Mouse (Mus musculus) myocyte (in vitro differentiated cells): ENCODE measurements around the gene Mboat2. TPM values are rescaled to one million over a fixed set of nuclear protein-coding genes. Genes with fewer than 3 reads are reported as not detected.

Experiments used
- H3K27me3 ChIP-seq: one replicate; pipeline ENCODE4 v1.6.1; 2011; ENCODE audit not compliant: control insufficient read depth, insufficient read depth, insufficient read length
- H3K36me3 ChIP-seq: one replicate; pipeline ENCODE4 v1.6.1; 2011; ENCODE audit not compliant: control insufficient read depth, insufficient read depth
- H3K4me2 ChIP-seq: one replicate; pipeline ENCODE4 v1.6.1; 2011; ENCODE audit warnings: low read depth, control low read depth
- H3K4me3 ChIP-seq: one replicate; pipeline ENCODE4 v1.5.1; 2011; ENCODE audit warnings: mild to moderate bottlenecking, control low read depth, moderate library complexity
- H3K79me2 ChIP-seq: one replicate; pipeline ENCODE4 v1.6.1; 2011; ENCODE audit not compliant: control insufficient read depth, insufficient read depth
- H3ac ChIP-seq: one replicate; pipeline ENCODE4 v1.6.1; 2011; ENCODE audit not compliant: control insufficient read depth, insufficient read length
- CEBPB ChIP-seq: IDR thresholded peaks from 2 replicates; pipeline ENCODE4 v1.6.1; 2011; ENCODE audit warnings: mild to moderate bottlenecking, moderate library complexity; ENCODE audit not compliant: poor library complexity, insufficient read depth, severe bottlenecking
- E2F4 ChIP-seq: IDR thresholded peaks from one replicate; pipeline ENCODE4 v1.6.1; 2011; ENCODE audit warnings: mild to moderate bottlenecking, control low read depth, moderate library complexity; ENCODE audit not compliant: insufficient read depth
- MAX ChIP-seq: IDR thresholded peaks from one replicate; pipeline ENCODE4 v1.6.1; 2011; ENCODE audit warnings: low read depth, mild to moderate bottlenecking, control low read depth
- MYOD1 ChIP-seq, 3 experiments: IDR thresholded peaks; one replicate each; pipeline ENCODE4 v1.6.1; 2011; ENCODE audit warnings: control low read depth in 2 of 3, low read depth in 2 of 3, mild to moderate bottlenecking in 2 of 3, moderate library complexity in 1 of 3; ENCODE audit not compliant: insufficient read length in 2 of 3, control insufficient read depth in 1 of 3
- MYOG ChIP-seq, 3 experiments: IDR thresholded peaks; one replicate each; pipeline ENCODE4 v1.6.1; 2011; ENCODE audit warnings: control low read depth in 2 of 3, low read depth in 2 of 3, mild to moderate bottlenecking in 2 of 3; ENCODE audit not compliant: insufficient read length in 2 of 3, control insufficient read depth in 1 of 3, insufficient read depth in 1 of 3
- POLR2A ChIP-seq: IDR thresholded peaks from one replicate; pipeline ENCODE4 v1.6.1; 2011; ENCODE audit warnings: low read depth, mild to moderate bottlenecking, control low read depth, moderate library complexity; ENCODE audit not compliant: insufficient read length
- POLR2AphosphoS2 ChIP-seq: IDR thresholded peaks from one replicate; pipeline ENCODE4 v1.6.1; 2011; ENCODE audit warnings: low read depth, control low read depth; ENCODE audit not compliant: insufficient read length
- REST ChIP-seq: IDR thresholded peaks from one replicate; pipeline ENCODE4 v1.6.1; 2011; ENCODE audit warnings: mild to moderate bottlenecking, control low read depth, moderate library complexity; ENCODE audit not compliant: insufficient read depth, insufficient read length
- SRF ChIP-seq: IDR thresholded peaks from one replicate; pipeline ENCODE4 v1.6.1; 2011; ENCODE audit warnings: low read depth; ENCODE audit not compliant: control insufficient read depth, insufficient read length
- TCF12 ChIP-seq: IDR thresholded peaks from one replicate; pipeline ENCODE4 v1.6.1; 2011; ENCODE audit warnings: mild to moderate bottlenecking, control low read depth; ENCODE audit not compliant: poor library complexity, insufficient read depth, severe bottlenecking
- TCF3 ChIP-seq: IDR thresholded peaks from one replicate; pipeline ENCODE4 v1.6.1; 2011; ENCODE audit warnings: low read depth, control low read depth; ENCODE audit not compliant: insufficient read length
- USF1 ChIP-seq: IDR thresholded peaks from one replicate; pipeline ENCODE4 v1.6.1; 2011; ENCODE audit warnings: low read depth, mild to moderate bottlenecking, control low read depth, moderate library complexity
- polyA plus RNA-seq: library from polyadenylated mRNA; unstranded; fragments of >200 nt; fragmentation: generic; extraction: Trizol; gene quantifications from one replicate; pipeline ENCODE4 v1.2.1, GENCODE M21; 2012; ENCODE audit warnings: missing spikeins

Gene Mboat2
- polyA plus RNA-seq, 1 experiment: 16.9 TPM

DNA sequence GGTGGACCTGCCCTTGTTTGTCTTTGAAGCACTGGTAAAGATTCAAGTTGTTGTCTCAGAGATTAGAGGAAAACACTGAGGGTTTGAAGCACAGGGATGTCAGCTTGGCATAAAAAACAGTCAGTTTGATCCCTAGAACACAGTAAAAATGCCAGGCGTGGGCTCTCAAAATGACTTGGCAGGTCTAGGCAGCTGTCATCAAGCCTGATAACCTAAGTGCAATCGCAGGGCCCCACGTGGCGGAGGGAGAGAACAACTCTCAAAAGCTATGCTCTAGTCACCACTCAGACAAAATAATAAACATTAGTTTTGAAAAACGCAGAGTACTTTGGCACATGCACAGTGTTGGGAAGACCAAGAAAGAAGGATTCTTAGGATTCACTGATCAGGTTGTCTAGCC, 154.5 kb downstream of the Mboat2 start:
- TF ChIP-seq MYOG (IDR thresholded peaks at IDR 0.05; ENCODE audit: control insufficient read depth in 1 of 3, insufficient read depth in 1 of 3, insufficient read length in 2 of 3, low read depth in 2 of 3): no peak
- TF ChIP-seq TCF12: no peak
- TF ChIP-seq TCF3: no peak
- TF ChIP-seq REST: no peak
- TF ChIP-seq CEBPB: no peak
- TF ChIP-seq MAX: no peak
- no peak for TF ChIP-seq SRF
- no peak for TF ChIP-seq POLR2AphosphoS2
- no peak for TF ChIP-seq USF1
- TF ChIP-seq MYOD1 (IDR thresholded peaks at IDR 0.05; ENCODE audit: control insufficient read depth in 1 of 3, insufficient read length in 2 of 3, low read depth in 2 of 3): no peak
- TF ChIP-seq POLR2A: no peak
- no peak for TF ChIP-seq E2F4
- no peak overlapping the region for H3K4me2 ChIP-seq
- H3K36me3 ChIP-seq: peaks cover 16% of the 10 kb centered on the region
- no peak overlapping the region for H3K4me3 ChIP-seq
- peaks cover 19% of the 10 kb centered on the region for H3K79me2 ChIP-seq
- no peaks in the 10 kb centered on the region for H3K27me3 ChIP-seq
- H3ac ChIP-seq: no peak overlapping the region

DNA sequence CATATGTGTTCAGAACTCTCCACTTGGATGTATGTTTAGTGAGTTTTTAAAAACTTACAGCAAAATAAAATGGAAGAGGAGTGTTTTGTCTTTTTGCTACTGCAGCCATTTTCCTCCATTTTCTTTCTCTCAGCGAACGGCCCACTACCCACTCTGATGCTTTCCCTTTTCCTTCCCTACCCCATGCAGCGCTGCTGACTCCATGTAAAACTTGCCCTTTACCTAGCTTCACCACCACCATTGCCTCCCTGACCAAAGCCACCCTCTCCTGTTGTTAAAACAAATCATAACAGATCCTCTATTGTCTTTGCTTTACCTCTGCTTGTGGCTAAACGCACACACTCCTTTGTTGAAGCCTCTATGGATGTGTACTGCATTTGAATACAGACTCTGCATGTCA, 164.7 kb downstream of the Mboat2 start:
- H3K4me3 ChIP-seq: no peak overlapping the region
- no peak overlapping the region for H3K4me2 ChIP-seq
- H3ac ChIP-seq: no peak overlapping the region
- TF ChIP-seq POLR2AphosphoS2 (no peak), MAX (no peak), USF1 (no peak), POLR2A (no peak), E2F4 (no peak), REST (no peak), SRF (no peak), TCF12 (no peak), MYOD1 (IDR thresholded peaks at IDR 0.05; ENCODE audit: control insufficient read depth in 1 of 3, insufficient read length in 2 of 3, low read depth in 2 of 3) (no peak), TCF3 (no peak), MYOG (IDR thresholded peaks at IDR 0.05; ENCODE audit: control insufficient read depth in 1 of 3, insufficient read depth in 1 of 3, insufficient read length in 2 of 3, low read depth in 2 of 3) (no peak), CEBPB (no peak)
- H3K27me3 ChIP-seq: no peaks in the 10 kb centered on the region
- H3K36me3 ChIP-seq: peaks cover 38% of the 10 kb centered on the region
- H3K79me2 ChIP-seq: no peaks in the 10 kb centered on the region

DNA sequence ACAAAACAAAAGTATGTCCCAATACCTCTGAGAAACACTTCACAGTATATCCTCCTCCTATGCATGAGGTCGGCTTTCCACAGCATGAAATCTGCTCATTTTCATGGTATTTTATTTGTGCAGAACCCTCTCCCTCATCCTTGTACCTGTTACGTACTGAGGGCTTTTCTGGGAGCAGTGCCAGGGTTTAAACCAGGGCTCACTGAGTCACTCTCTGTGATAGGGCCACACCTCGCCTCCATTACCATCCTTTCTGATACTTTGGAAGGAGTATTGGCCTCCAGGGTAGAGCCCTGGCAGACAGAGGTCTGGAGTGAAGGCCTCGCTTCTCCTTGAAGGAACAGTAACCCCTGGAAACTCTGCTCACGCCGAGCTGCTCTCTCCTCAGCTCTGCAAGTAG, 174.7 kb downstream of the Mboat2 start:
- Histone ChIP-seq H3ac (no peak overlapping the region), H3K4me3 (no peak overlapping the region)
- TF ChIP-seq CEBPB: no peak
- TF ChIP-seq MYOD1 (IDR thresholded peaks at IDR 0.05; ENCODE audit: control insufficient read depth in 1 of 3, insufficient read length in 2 of 3, low read depth in 2 of 3): no peak
- no peak for TF ChIP-seq REST

DNA sequence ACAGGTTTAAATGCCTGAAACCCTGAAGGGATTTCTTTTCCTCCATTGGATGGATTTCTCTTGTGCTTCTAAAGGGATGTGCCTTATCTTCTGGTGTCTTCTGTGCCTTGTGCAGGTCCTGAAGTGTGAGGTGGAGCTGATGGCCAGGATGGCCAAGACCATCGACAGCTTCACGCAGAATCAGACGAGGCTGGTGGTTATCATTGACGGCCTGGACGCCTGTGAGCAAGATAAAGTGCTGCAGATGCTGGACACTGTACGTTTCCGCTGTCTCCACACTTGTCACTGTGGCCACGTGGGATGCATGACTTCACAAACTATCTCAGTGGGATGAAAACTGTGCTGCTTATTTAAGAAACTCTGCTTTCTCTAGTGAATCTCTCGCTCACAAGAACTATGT, 179.3 kb downstream of the Mboat2 start:
- TF ChIP-seq TCF12 (no peak), SRF (no peak), CEBPB (no peak), MYOG (IDR thresholded peaks at IDR 0.05; ENCODE audit: control insufficient read depth in 1 of 3, insufficient read depth in 1 of 3, insufficient read length in 2 of 3, low read depth in 2 of 3) (no peak), POLR2AphosphoS2 (no peak)

More for the DNA sequence above, 174.7 kb downstream of the Mboat2 start:
- Histone ChIP-seq H3K27me3 (no peaks in the 10 kb centered on the region), H3K79me2 (no peaks in the 10 kb centered on the region), H3K36me3 (peaks cover 13% of the 10 kb centered on the region), H3K4me2 (no peak overlapping the region)

DNA sequence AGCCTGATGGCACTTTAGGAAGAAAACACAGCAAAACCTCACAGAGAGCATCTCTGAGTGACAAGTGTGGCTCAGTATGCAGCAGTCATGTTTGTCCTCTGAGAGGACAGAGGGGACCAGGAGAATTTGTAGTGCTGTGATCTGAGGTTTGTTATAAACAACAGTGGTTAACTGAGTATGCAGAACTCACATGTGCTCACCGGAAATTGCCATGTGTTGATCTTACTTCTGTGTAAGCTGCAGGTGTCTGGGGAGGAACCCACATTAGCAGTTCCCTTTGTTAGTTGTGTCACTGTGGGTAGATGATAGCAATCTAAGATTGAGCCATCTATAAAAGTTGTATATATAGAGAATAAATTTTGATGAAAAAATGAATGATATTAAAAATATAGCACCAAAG, 179.7 kb downstream of the Mboat2 start:
- H3K27me3 ChIP-seq: no peaks in the 10 kb centered on the region
- H3K4me3 ChIP-seq: no peak overlapping the region
- H3K4me2 ChIP-seq: no peak overlapping the region
- H3K79me2 ChIP-seq: no peaks in the 10 kb centered on the region
- peaks cover 26% of the 10 kb centered on the region for H3K36me3 ChIP-seq
- TF ChIP-seq POLR2AphosphoS2 (no peak), MYOD1 (IDR thresholded peaks at IDR 0.05; ENCODE audit: control insufficient read depth in 1 of 3, insufficient read length in 2 of 3, low read depth in 2 of 3) (no peak), TCF12 (no peak), USF1 (no peak), TCF3 (no peak), E2F4 (no peak), MYOG (IDR thresholded peaks at IDR 0.05; ENCODE audit: control insufficient read depth in 1 of 3, insufficient read depth in 1 of 3, insufficient read length in 2 of 3, low read depth in 2 of 3) (no peak), REST (no peak), SRF (no peak), CEBPB (no peak), POLR2A (no peak), MAX (no peak)
- no peak overlapping the region for H3ac ChIP-seq

More for the DNA sequence above, 179.3 kb downstream of the Mboat2 start:
- H3K4me2 ChIP-seq: no peak overlapping the region
- H3K4me3 ChIP-seq: no peak overlapping the region
- no peak overlapping the region for H3ac ChIP-seq
- peaks cover 26% of the 10 kb centered on the region for H3K36me3 ChIP-seq
- no peaks in the 10 kb centered on the region for H3K27me3 ChIP-seq
- H3K79me2 ChIP-seq: no peaks in the 10 kb centered on the region
